Mouse (Mus musculus): ENCODE data around the gene Frs2. TPM values are rescaled to one million over a fixed set of nuclear protein-coding genes. Genes with fewer than 3 reads are reported as not detected.
A peak's percentile ranks its signal among the peaks of the same experiment; 100 is the strongest.

Gene Frs2
- total and polyA plus RNA-seq, 2 experiments from 2014 or later = 13.6 to 14.1 TPM

DNA sequence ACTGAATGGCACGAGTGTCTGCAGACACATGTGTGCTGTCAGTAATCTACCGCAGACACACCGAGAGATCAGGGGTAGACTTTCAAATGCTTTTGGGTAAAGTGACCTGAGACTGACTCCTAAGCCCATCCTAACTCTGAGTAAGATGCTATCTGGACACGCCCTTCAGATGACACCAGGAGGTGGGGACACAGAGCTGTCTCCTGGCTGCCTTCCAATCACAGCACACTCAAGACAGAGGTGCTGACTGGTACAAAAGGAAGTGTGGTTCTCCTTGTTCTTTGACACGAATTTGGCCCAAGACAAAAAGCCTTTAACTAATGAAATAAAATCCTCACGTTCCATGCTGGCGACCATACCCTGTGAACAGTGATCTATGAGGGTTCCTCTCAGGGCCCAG lies 75.2 kb downstream of the Frs2 start:
- ATAC-seq (ENCODE audit: insufficient read depth, low read depth) (no peak), DNase-seq (ENCODE audit: low spot score) (no peak)
- Histone ChIP-seq H3K4me2 (ENCODE audit: low read depth, low read length) (no peak overlapping the region), H3K36me3 (replicated peaks; ENCODE audit: control insufficient read depth, insufficient read depth, low read length) (peaks cover 69% of the 10 kb centered on the region), H3K9ac (replicated peaks; ENCODE audit: low read depth, low read length) (no peak overlapping the region), H3K27ac (ENCODE audit: low read depth) (no peak overlapping the region), H3K27me3 (ENCODE audit: control insufficient read depth, insufficient read depth, low read length) (no peaks in the 10 kb centered on the region), H3K4me1 (ENCODE audit: control insufficient read depth, insufficient read depth) (no peaks in the 10 kb centered on the region), H3K9me3 (replicated peaks; ENCODE audit: control insufficient read depth, low read length) (no peaks in the 10 kb centered on the region), H3K4me3 (ENCODE audit: low read depth, low read length) (no peak overlapping the region)
- WGBS = 50% methylated on average over 7 of the region's 7 CpGs
- TF ChIP-seq EP300 (IDR thresholded peaks at IDR 0.05; ENCODE audit: low read depth) (no peak), CTCF (IDR thresholded peaks at IDR 0.05; ENCODE audit: low read depth) (no peak)

GRCm38 (mm10) chr10:117072191-117072888 lies 76.0 kb downstream of the Frs2 start:
- H3K27me3 ChIP-seq (ENCODE audit: control insufficient read depth, insufficient read depth, low read length) = no peaks in the 10 kb centered on the region
- no peak overlapping the region for H3K27ac ChIP-seq (ENCODE audit: low read depth)
- ATAC-seq (ENCODE audit: insufficient read depth, low read depth) (0 out of 2 replicates have a peak, but pooled peaks have one; percentile 33), DNase-seq (ENCODE audit: low spot score) (no peak)
- no peaks in the 10 kb centered on the region for H3K9me3 ChIP-seq (replicated peaks; ENCODE audit: control insufficient read depth, low read length)
- H3K9ac ChIP-seq (replicated peaks; ENCODE audit: low read depth, low read length) = no peak overlapping the region
- no peak overlapping the region for H3K4me2 ChIP-seq (ENCODE audit: low read depth, low read length)
- TF ChIP-seq EP300 (IDR thresholded peaks at IDR 0.05; ENCODE audit: low read depth) = no peak
- TF ChIP-seq CTCF (IDR thresholded peaks at IDR 0.05; ENCODE audit: low read depth) = no peak
- H3K4me3 ChIP-seq (ENCODE audit: low read depth, low read length) = no peak overlapping the region
- H3K36me3 ChIP-seq (replicated peaks; ENCODE audit: control insufficient read depth, insufficient read depth, low read length) = peaks cover 61% of the 10 kb centered on the region
- no peaks in the 10 kb centered on the region for H3K4me1 ChIP-seq (ENCODE audit: control insufficient read depth, insufficient read depth)
- 76% methylated on average over 18 of the region's 18 CpGs for WGBS

GRCm38 (mm10) chr10:117069109-117069508 lies 79.2 kb downstream of the Frs2 start:
- ATAC-seq (ENCODE audit: insufficient read depth, low read depth) (no peak), DNase-seq (ENCODE audit: low spot score) (no peak)
- Histone ChIP-seq H3K36me3 (replicated peaks; ENCODE audit: control insufficient read depth, insufficient read depth, low read length) (peaks cover 35% of the 10 kb centered on the region), H3K27ac (ENCODE audit: low read depth) (no peak overlapping the region), H3K9ac (replicated peaks; ENCODE audit: low read depth, low read length) (no peak overlapping the region), H3K27me3 (ENCODE audit: control insufficient read depth, insufficient read depth, low read length) (no peaks in the 10 kb centered on the region), H3K4me1 (ENCODE audit: control insufficient read depth, insufficient read depth) (no peaks in the 10 kb centered on the region), H3K4me3 (ENCODE audit: low read depth, low read length) (no peak overlapping the region), H3K4me2 (ENCODE audit: low read depth, low read length) (no peak overlapping the region), H3K9me3 (replicated peaks; ENCODE audit: control insufficient read depth, low read length) (no peaks in the 10 kb centered on the region)
- WGBS = 85% methylated on average over 3 of the region's 3 CpGs
- no peak for TF ChIP-seq EP300 (IDR thresholded peaks at IDR 0.05; ENCODE audit: low read depth)
- TF ChIP-seq CTCF (IDR thresholded peaks at IDR 0.05; ENCODE audit: low read depth) = no peak

GRCm38 (mm10) chr10:117064076-117064475 lies 84.3 kb downstream of the Frs2 start:
- Histone ChIP-seq H3K4me3 (ENCODE audit: low read depth, low read length) (peak overlapping the region; percentile 89), H3K27ac (ENCODE audit: low read depth) (peak overlapping the region; percentile 70), H3K9me3 (replicated peaks; ENCODE audit: control insufficient read depth, low read length) (no peaks in the 10 kb centered on the region), H3K36me3 (replicated peaks; ENCODE audit: control insufficient read depth, insufficient read depth, low read length) (peaks cover 30% of the 10 kb centered on the region), H3K4me2 (ENCODE audit: low read depth, low read length) (peak overlapping the region; percentile 68), H3K27me3 (ENCODE audit: control insufficient read depth, insufficient read depth, low read length) (no peaks in the 10 kb centered on the region), H3K4me1 (ENCODE audit: control insufficient read depth, insufficient read depth) (peaks cover 6% of the 10 kb centered on the region), H3K9ac (replicated peaks; ENCODE audit: low read depth, low read length) (peak overlapping the region; percentile 53)
- TF ChIP-seq EP300 (IDR thresholded peaks at IDR 0.05; ENCODE audit: low read depth) = no peak
- TF ChIP-seq CTCF (IDR thresholded peaks at IDR 0.05; ENCODE audit: low read depth) = no peak
- WGBS = 7% methylated on average over 7 of the region's 7 CpGs
- DNase-seq (ENCODE audit: low spot score) = no peak
- no peak for ATAC-seq (ENCODE audit: insufficient read depth, low read depth)

GRCm38 (mm10) chr10:117063254-117064021 lies 84.9 kb downstream of the Frs2 start, which contains the start of gene Cct2:
Gene Cct2 (minus strand): TSS chr10:117063814.
- TF ChIP-seq CTCF (IDR thresholded peaks at IDR 0.05; ENCODE audit: low read depth) (no peak; the same call in 1 of the 2 replicates), EP300 (IDR thresholded peaks at IDR 0.05; ENCODE audit: low read depth) (no peak)
- peak within 1 kb of the TSS; percentile 86 for H3K27ac ChIP-seq (ENCODE audit: low read depth)
- no peaks in the 10 kb centered on the region for H3K9me3 ChIP-seq (replicated peaks; ENCODE audit: control insufficient read depth, low read length)
- H3K9ac ChIP-seq (replicated peaks; ENCODE audit: low read depth, low read length) = peak within 1 kb of the TSS; percentile 82
- DNase-seq (ENCODE audit: low spot score) (peak; percentile 97), ATAC-seq (ENCODE audit: insufficient read depth, low read depth) (peak; percentile 96)
- H3K4me3 ChIP-seq (ENCODE audit: low read depth, low read length) = peak within 1 kb of the TSS; percentile 89
- H3K27me3 ChIP-seq (ENCODE audit: control insufficient read depth, insufficient read depth, low read length) = no peaks in the 10 kb centered on the region
- H3K4me1 ChIP-seq (ENCODE audit: control insufficient read depth, insufficient read depth) = peaks cover 6% of the 10 kb centered on the region
- WGBS = under 1% methylated on average over 68 of the region's 68 CpGs
- peak within 1 kb of the TSS; percentile 71 for H3K4me2 ChIP-seq (ENCODE audit: low read depth, low read length)
- peaks cover 36% of the 10 kb centered on the region for H3K36me3 ChIP-seq (replicated peaks; ENCODE audit: control insufficient read depth, insufficient read depth, low read length)
